Mouse (Mus musculus): ENCODE results near the gene Eif3b. TPM values are rescaled to one million over a fixed set of nuclear protein-coding genes. Genes with fewer than 3 reads are reported as not detected.

Eif3b gene
- not detected in 2 replicates for polyA plus RNA-seq (2012; ENCODE audit: insufficient read depth, insufficient read length, low replicate concordance, missing spikeins)

DNA sequence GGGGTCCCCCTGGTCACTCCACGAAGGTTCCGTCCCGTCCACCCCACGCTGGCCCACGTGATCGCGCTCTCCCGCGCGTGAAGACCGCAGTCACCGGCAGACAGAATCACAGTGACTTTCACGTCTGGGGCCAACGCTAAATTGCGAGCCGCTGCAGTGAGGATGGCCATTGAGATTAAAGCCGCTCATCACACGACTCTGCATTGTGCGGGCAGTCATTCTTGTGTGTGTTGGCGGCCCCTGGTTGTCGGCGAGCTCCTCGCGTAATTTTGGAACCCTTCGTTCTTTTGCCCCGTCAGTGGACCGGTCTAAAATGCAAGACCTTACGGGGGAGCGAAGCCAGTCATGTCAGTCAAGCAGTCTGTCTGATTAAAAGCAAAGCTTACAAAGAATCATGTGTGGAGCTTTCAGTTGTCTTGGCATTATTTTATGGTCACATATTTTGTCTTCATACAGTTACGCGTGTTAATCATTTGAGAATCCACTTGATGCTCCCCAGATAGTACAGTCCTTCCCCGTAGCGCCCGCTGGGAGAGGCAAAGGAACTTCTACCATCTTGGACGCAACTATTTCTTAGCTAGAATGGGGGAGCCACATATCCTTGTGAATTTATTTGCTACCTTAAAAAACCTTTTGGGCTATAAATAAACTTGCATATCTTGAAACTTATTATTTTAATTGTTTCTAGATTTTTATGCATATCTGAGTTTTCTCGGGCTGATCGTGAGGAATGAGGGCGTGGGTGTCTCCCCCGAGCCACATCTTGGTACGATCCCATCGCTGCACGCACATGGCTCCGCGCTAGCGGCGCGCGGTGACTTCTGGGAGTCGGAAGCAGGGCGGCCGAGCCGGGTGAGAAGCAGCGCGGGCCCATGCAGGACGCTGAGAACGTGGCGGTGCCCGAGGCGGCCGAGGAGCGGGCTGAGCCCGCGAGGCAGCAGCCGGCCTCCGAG is at the start of gene Eif3b:
Gene Eif3b (plus strand): TSS at position 840 of the 953 bp plus-strand sequence.
- peak within 1 kb of the TSS; percentile 97 for H3K27ac ChIP-seq (ENCODE audit: insufficient read depth, low read depth, low read length)
- peak within 1 kb of the TSS; percentile 99 for H3K4me3 ChIP-seq (ENCODE audit: insufficient read depth, low read depth, low read length)
- peaks cover 14% of the 10 kb centered on the region for H3K4me1 ChIP-seq (ENCODE audit: control insufficient read depth, insufficient read depth, low read length)
- under 1% methylated on average over 65 of the region's 65 CpGs for WGBS
- TF ChIP-seq CTCF (IDR thresholded peaks at IDR 0.05; ENCODE audit: insufficient read depth, low read depth, low read length) (no peak), POLR2A (IDR thresholded peaks at IDR 0.05; ENCODE audit: insufficient read depth, low read depth, low read length) (peak; percentile 82)

DNA sequence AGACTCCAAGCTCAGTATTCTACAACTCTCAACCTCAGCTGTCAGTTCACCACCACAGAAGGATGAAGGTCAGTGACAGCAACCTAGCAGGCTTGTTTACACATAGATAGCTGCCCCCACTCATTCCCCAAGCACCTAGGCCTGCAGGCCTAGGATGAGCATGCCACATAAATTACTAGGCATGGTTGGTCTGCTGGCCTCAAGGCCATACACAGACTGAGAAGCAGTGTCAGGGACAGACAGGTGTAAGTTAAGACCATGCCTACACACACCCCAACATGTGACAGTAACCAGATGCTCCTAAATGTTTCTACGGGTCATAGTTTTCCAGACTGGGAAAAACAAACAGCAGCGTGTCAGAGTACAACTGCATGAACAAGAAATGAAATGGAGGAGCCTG is 49.7 kb upstream of the Eif3b start:
- 95% methylated on average over 2 of the region's 2 CpGs for WGBS

DNA sequence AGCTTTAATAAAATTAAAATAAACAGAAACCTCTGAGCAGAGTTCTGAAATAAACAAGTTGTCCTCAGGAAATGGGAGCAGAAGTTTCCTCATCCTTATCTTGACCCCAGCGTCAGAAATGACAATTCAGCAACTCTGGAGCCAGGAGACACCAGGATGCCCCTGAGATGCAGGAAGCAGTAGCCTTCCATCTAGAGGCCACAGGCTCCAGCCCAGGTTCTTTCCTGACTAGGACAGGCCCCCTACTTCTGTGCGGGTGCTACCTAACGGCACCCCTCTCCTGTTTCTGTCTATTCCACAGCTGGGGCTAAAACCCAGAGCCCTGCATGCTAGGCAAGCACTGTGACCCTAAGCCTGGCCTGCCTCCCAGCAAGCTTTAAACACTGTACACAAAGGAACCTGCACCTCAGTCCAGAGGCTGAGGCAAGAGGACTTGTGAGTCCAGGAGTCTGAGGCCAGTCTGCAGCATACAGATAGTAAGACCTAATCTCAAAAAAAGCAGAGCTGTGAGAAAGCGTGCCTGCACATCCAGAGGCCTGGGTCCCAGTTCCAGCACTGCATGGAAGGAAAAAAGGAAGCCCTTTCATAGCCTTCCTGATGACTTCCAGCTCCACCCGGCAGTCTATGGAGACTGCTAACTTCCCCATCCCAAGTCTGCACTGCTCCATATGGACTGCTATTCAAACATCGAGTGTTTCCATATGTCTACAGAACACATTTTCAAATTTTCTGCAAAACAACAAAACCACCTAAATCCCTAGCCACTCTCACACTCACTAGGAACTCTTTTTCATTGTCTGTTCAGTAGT is 48.5 kb upstream of the Eif3b start:
- no peak overlapping the region for H3K4me3 ChIP-seq (ENCODE audit: insufficient read depth, low read depth, low read length)
- WGBS: 89% methylated on average over 6 of the region's 6 CpGs
- H3K27ac ChIP-seq (ENCODE audit: insufficient read depth, low read depth, low read length): no peak overlapping the region
- peaks cover 3% of the 10 kb centered on the region; the same call in 1 of the 2 replicates for H3K4me1 ChIP-seq (ENCODE audit: control insufficient read depth, insufficient read depth, low read length)
- no peak for TF ChIP-seq CTCF (IDR thresholded peaks at IDR 0.05; ENCODE audit: insufficient read depth, low read depth, low read length)
- no peak for TF ChIP-seq POLR2A (IDR thresholded peaks at IDR 0.05; ENCODE audit: insufficient read depth, low read depth, low read length)

More for the DNA sequence above, 49.7 kb upstream of the Eif3b start:
- Histone ChIP-seq H3K27ac (ENCODE audit: insufficient read depth, low read depth, low read length) (no peak overlapping the region), H3K4me1 (ENCODE audit: control insufficient read depth, insufficient read depth, low read length) (peaks cover 3% of the 10 kb centered on the region; the same call in 1 of the 2 replicates), H3K4me3 (ENCODE audit: insufficient read depth, low read depth, low read length) (no peak overlapping the region)
- TF ChIP-seq CTCF (IDR thresholded peaks at IDR 0.05; ENCODE audit: insufficient read depth, low read depth, low read length) (no peak), POLR2A (IDR thresholded peaks at IDR 0.05; ENCODE audit: insufficient read depth, low read depth, low read length) (no peak)

DNA sequence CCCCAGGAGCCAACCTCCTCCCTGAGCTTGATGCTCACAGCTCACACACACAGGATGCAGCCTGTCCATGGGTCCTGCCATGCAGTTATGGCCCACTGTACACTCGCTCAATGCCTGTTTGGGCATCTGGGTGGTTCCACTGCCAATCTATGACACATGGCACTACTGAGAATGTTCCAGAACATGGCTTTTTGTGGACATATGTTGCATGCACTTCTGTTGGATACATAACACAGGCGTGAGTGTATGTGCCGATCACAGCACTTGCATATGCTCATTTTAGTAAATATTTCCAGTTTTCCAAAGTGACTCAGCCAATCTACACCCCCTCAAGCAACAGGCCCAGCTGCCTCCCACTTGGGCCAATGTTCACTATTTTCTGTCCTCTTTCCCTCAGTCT is 47.5 kb upstream of the Eif3b start:
- 79% methylated on average over 3 of the region's 3 CpGs for WGBS

DNA sequence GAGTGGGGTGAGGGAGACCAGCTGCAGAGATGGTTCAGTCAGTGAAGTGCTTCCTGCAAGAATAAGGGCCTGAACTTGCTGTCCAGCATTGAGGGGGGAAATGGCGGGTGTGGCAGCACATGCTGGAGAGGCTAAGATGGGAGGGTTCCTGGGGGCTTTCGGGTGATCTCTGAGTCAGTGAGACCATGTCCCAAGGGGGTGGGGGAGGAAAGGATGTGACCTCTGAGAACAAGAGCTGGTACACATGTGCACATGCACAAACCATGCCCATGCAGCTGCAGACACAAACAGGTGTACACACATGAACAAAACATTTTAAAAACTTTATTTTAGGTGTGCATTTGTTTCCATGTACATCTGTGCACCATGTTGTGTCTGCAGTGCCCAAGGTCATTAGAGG is 45.4 kb upstream of the Eif3b start:
- peaks cover 3% of the 10 kb centered on the region; the same call in 1 of the 2 replicates for H3K4me1 ChIP-seq (ENCODE audit: control insufficient read depth, insufficient read depth, low read length)
- H3K4me3 ChIP-seq (ENCODE audit: insufficient read depth, low read depth, low read length): no peak overlapping the region
- TF ChIP-seq CTCF (IDR thresholded peaks at IDR 0.05; ENCODE audit: insufficient read depth, low read depth, low read length) (no peak), POLR2A (IDR thresholded peaks at IDR 0.05; ENCODE audit: insufficient read depth, low read depth, low read length) (no peak)
- no peak overlapping the region for H3K27ac ChIP-seq (ENCODE audit: insufficient read depth, low read depth, low read length)
- WGBS: 90% methylated on average over 2 of the region's 2 CpGs

More for the DNA sequence above, 47.5 kb upstream of the Eif3b start:
- H3K27ac ChIP-seq (ENCODE audit: insufficient read depth, low read depth, low read length): no peak overlapping the region
- no peak overlapping the region for H3K4me3 ChIP-seq (ENCODE audit: insufficient read depth, low read depth, low read length)
- peaks cover 3% of the 10 kb centered on the region; the same call in 1 of the 2 replicates for H3K4me1 ChIP-seq (ENCODE audit: control insufficient read depth, insufficient read depth, low read length)
- TF ChIP-seq CTCF (IDR thresholded peaks at IDR 0.05; ENCODE audit: insufficient read depth, low read depth, low read length) (no peak), POLR2A (IDR thresholded peaks at IDR 0.05; ENCODE audit: insufficient read depth, low read depth, low read length) (no peak)

DNA sequence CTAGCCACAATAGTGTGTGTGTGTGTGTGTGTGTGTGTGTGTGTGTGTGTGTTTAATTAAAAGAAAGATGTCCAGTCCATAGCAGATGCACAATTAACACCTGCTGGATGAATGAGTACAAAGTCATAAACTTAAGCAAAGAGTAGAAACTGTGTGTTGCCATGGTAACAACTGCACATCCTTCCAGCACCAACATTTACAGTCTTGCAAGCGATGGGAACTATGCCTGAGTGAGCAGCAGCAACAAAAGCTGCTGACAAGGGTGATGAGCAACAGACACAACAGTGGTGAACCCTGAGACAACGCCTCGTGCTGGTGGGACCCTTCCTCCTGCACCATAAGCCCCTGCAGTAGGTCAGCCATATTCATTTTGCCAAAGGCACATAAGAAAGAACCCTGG is 44.9 kb upstream of the Eif3b start:
- no peak overlapping the region for H3K27ac ChIP-seq (ENCODE audit: insufficient read depth, low read depth, low read length)
- no peak overlapping the region for H3K4me3 ChIP-seq (ENCODE audit: insufficient read depth, low read depth, low read length)
- peaks cover 3% of the 10 kb centered on the region; the same call in 1 of the 2 replicates for H3K4me1 ChIP-seq (ENCODE audit: control insufficient read depth, insufficient read depth, low read length)
- 35% methylated on average over 3 of the region's 3 CpGs for WGBS
- TF ChIP-seq CTCF (IDR thresholded peaks at IDR 0.05; ENCODE audit: insufficient read depth, low read depth, low read length) (no peak), POLR2A (IDR thresholded peaks at IDR 0.05; ENCODE audit: insufficient read depth, low read depth, low read length) (no peak)

DNA sequence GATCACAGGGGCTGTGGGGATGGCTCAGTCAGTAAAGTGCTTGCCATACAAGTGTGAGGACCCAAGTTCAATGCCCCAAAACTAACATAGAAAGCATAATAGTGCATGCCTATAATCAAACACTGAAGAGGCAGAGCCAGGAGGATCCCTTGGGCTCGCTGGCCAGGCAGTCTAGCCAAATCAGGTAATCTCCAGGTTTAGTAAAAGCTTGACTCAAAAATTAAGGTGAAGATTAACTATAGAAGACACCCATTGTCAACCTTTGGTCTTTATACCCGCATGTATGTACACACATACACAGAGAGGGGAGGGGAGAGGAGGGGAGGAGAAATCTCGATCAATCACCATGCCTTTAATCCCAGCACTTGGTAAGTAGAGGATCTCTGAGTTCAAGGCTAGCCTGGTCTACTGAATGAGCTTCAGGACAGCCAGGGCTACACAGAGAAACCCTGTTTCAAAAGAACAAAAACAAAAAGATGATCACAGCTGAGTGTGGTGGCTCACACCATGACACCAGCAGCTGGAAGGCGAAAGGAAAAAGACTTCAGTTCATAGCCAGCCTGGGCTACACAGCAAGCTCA is 43.8 kb upstream of the Eif3b start:
- Histone ChIP-seq H3K27ac (ENCODE audit: insufficient read depth, low read depth, low read length) (no peak overlapping the region), H3K4me1 (ENCODE audit: control insufficient read depth, insufficient read depth, low read length) (peaks cover 3% of the 10 kb centered on the region; the same call in 1 of the 2 replicates), H3K4me3 (ENCODE audit: insufficient read depth, low read depth, low read length) (no peak overlapping the region)
- WGBS: 93% methylated on average over 4 of the region's 4 CpGs
- no peak for TF ChIP-seq CTCF (IDR thresholded peaks at IDR 0.05; ENCODE audit: insufficient read depth, low read depth, low read length)
- TF ChIP-seq POLR2A (IDR thresholded peaks at IDR 0.05; ENCODE audit: insufficient read depth, low read depth, low read length): no peak

DNA sequence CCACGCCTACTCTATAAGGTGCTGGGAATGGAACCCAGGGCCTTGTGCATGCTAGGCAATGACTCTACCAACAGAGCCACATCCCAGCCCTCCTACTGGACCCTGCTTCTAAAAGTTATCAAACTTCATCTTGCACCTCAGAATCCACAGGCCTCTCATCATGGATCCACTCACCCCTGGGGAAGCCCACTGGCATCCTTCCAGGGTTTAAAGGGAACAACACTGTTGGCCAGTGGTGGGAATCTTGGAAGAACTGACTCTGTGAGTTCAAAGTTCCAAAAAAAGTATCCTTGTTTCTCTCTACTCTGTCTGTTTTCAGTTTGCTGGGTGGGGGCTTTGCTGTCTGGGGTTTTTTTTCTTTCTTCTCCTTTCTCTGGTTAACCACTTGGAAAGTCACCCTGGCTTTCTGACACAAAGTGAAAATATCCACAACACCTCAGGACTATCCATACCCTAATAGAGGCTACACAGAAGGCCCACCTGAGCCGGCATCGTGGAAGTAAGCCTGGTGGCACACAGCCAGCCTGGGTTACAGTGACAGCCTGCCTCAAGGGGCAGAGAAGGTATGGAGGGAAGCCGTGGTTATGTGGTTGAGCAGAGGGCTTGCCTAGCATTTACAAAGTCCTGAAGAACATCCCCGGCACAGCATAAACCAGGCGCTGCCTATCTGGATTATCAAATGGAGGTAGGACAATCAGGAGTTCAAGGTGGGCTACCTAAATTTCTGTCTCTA is 40.8 kb upstream of the Eif3b start:
- WGBS: 92% methylated on average over 6 of the region's 6 CpGs
- Histone ChIP-seq H3K4me3 (ENCODE audit: insufficient read depth, low read depth, low read length) (no peak overlapping the region), H3K4me1 (ENCODE audit: control insufficient read depth, insufficient read depth, low read length) (peaks cover 3% of the 10 kb centered on the region; the same call in 1 of the 2 replicates), H3K27ac (ENCODE audit: insufficient read depth, low read depth, low read length) (no peak overlapping the region)
- TF ChIP-seq POLR2A (IDR thresholded peaks at IDR 0.05; ENCODE audit: insufficient read depth, low read depth, low read length): no peak
- TF ChIP-seq CTCF (IDR thresholded peaks at IDR 0.05; ENCODE audit: insufficient read depth, low read depth, low read length): no peak
